Mouse (Mus musculus) kidney, postnatal 0 days (tissue): ENCODE data around the gene Dnah17. TPM values are rescaled to one million over a fixed set of nuclear protein-coding genes. Genes with fewer than 3 reads are reported as not detected.

Experiments used
- ATAC-seq: fragments of 200-750 bp; cut with Nextera tagmentation; replicated peaks from 2 replicates; pipeline ENCODE4 v1.8.0; 2017; ENCODE audit warnings: low read depth, moderate number of reproducible peaks, moderate TSS enrichment, moderate library complexity; ENCODE audit not compliant: low FRiP score
- DNase-seq: peaks from one replicate; pipeline ENCODE4 v3.0.0-alpha.2; 2016; ENCODE audit warnings: low spot score
- H3K27ac ChIP-seq: fragments of 300-500 bp; sonication (generic); 2 replicates; pipeline ENCODE4 v1.5.1; 2014; ENCODE audit warnings: mild to moderate bottlenecking
- H3K27me3 ChIP-seq: fragments of 300-500 bp; sonication (generic); 2 replicates; pipeline ENCODE4 v1.6.1; 2014; ENCODE audit warnings: low read length, mixed read lengths; ENCODE audit not compliant: insufficient read depth
- H3K36me3 ChIP-seq: fragments of 300-500 bp; sonication (generic); 2 replicates; pipeline ENCODE4 v1.6.1; 2014; ENCODE audit warnings: low read length, mixed read lengths; ENCODE audit not compliant: insufficient read depth
- H3K4me1 ChIP-seq: fragments of 300-500 bp; sonication (generic); replicated peaks from 2 replicates; pipeline ENCODE4 v1.6.1; 2014; ENCODE audit warnings: antibody characterized with exemption, low read length, mixed read lengths; ENCODE audit not compliant: insufficient read depth
- H3K4me2 ChIP-seq: fragments of 300-500 bp; sonication (generic); 2 replicates; pipeline ENCODE4 v1.6.1; 2014; ENCODE audit warnings: mild to moderate bottlenecking, low read length, moderate library complexity, mixed read lengths
- H3K4me3 ChIP-seq: fragments of 300-500 bp; sonication (generic); replicated peaks from 2 replicates; pipeline ENCODE4 v1.5.1; 2014; ENCODE audit warnings: low read depth, low read length
- H3K9ac ChIP-seq: fragments of 300-500 bp; sonication (generic); 2 replicates; pipeline ENCODE4 v1.6.1; 2014; ENCODE audit warnings: low read depth, low read length
- H3K9me3 ChIP-seq: fragments of 300-500 bp; sonication (generic); replicated peaks from 2 replicates; pipeline ENCODE4 v1.6.1; 2016; ENCODE audit warnings: low read length, inconsistent platforms, mixed read lengths
- CTCF ChIP-seq: IDR thresholded peaks from 2 replicates; pipeline ENCODE4 v1.5.1; 2016; ENCODE audit warnings: antibody characterized with exemption, low read depth, mild to moderate bottlenecking, moderate library complexity
- WGBS: fragments of 180-500 bp; shearing (Covaris S2); extraction: QIAGEN DNeasy Blood & Tissue Kit; methylation state at CpG from one replicate; pipeline ENCODE4 v1.1.7; 2014; 5-methylcytosine and 5-hydroxymethylcytosine counted together
- polyA plus RNA-seq: library from polyadenylated mRNA; unstranded; fragments of >200 nt; fragmentation: Nextera tagmentation; extraction: Ambion mirVana; gene quantifications from 2 replicates; pipeline ENCODE4 v1.2.1, GENCODE M21; 2015

Gene Dnah17
- polyA plus RNA-seq, 1 experiment from 2014 or later = 0.12 TPM

- H3K9ac ChIP-seq = no peak overlapping the region
- H3K27me3 ChIP-seq = no peaks in the 10 kb centered on the region
- H3K4me1 ChIP-seq = 0 out of 2 replicates have a peak, but pooled peaks cover 4% of the 10 kb centered on the region
- H3K9me3 ChIP-seq = no peaks in the 10 kb centered on the region
- H3K4me3 ChIP-seq = no peak overlapping the region
- peak; percentile 62 for DNase-seq
- H3K36me3 ChIP-seq = no peaks in the 10 kb centered on the region
- ATAC-seq = no peak
- no peak for TF ChIP-seq CTCF
- H3K27ac ChIP-seq = no peak overlapping the region
- WGBS = 33% methylated on average over 4 of the region's 4 CpGs
- no peak overlapping the region for H3K4me2 ChIP-seq
These were observed 45.3 kb downstream of the Dnah17 start for GRCm38 (mm10) chr11:118085176-118085575.

DNA sequence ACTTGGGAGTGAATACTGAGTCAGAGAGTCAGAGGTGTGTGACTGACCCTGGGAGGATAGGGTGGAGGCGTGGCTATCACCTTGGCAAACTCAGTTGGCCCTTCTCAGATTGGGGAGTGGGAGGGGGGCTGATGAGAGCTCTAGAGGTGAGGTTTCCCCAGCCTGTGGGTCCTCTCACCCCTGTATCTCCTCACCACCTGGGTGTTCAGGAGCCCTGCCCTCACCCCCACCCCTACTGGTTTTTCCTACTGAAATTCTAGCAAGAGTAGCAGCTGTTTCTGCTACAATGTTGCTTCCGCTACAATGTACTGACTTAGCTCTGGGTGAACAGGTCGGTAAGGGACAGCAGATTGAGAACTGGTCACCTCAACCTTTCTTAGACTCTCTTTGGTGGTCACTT lies 46.2 kb downstream of the Dnah17 start:
- Histone ChIP-seq H3K36me3 (no peaks in the 10 kb centered on the region), H3K9me3 (no peaks in the 10 kb centered on the region), H3K27ac (no peak overlapping the region), H3K4me1 (0 out of 2 replicates have a peak, but pooled peaks cover 4% of the 10 kb centered on the region), H3K9ac (no peak overlapping the region), H3K27me3 (no peaks in the 10 kb centered on the region), H3K4me3 (no peak overlapping the region), H3K4me2 (no peak overlapping the region)
- no peak for DNase-seq
- no peak for TF ChIP-seq CTCF
- no peak for ATAC-seq
- WGBS = 71% methylated on average over 3 of the region's 3 CpGs

DNA sequence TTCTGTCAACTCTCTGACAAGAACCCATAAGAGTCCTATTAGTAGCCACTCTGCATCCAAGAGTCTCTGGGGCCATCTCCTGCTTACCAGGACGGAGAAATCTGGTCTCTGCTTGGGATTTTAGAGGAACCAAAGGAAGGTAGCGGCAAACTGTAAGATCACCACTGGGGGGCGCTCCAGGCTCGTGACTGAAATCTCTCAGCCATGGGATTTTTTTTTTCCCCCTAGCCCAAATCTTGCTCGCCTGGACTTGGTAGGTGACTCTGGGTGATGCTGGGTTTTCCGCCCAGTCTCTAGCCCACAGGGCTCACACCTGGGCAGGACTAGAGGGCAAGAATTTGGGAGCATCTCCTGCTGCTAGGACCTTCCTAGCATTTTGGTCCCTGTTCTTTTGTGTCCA lies 46.6 kb downstream of the Dnah17 start:
- peak; percentile 94 for TF ChIP-seq CTCF
- Histone ChIP-seq H3K9me3 (no peaks in the 10 kb centered on the region), H3K4me3 (no peak overlapping the region), H3K4me2 (no peak overlapping the region), H3K4me1 (0 out of 2 replicates have a peak, but pooled peaks cover 4% of the 10 kb centered on the region), H3K36me3 (no peaks in the 10 kb centered on the region), H3K27me3 (no peaks in the 10 kb centered on the region), H3K9ac (no peak overlapping the region), H3K27ac (no peak overlapping the region)
- DNase-seq (peak; percentile 91), ATAC-seq (no peak)
- WGBS = 11% methylated on average over 6 of the region's 6 CpGs

- TF ChIP-seq CTCF = no peak
- 69% methylated on average over 14 of the region's 14 CpGs for WGBS
- Histone ChIP-seq H3K4me1 (0 out of 2 replicates have a peak, but pooled peaks cover 4% of the 10 kb centered on the region), H3K9me3 (no peaks in the 10 kb centered on the region), H3K4me3 (no peak overlapping the region), H3K36me3 (no peaks in the 10 kb centered on the region), H3K4me2 (no peak overlapping the region), H3K27ac (no peak overlapping the region), H3K27me3 (no peaks in the 10 kb centered on the region), H3K9ac (no peak overlapping the region)
- no peak for DNase-seq
- ATAC-seq = no peak
These were observed 48.1 kb downstream of the Dnah17 start for GRCm38 (mm10) chr11:118082294-118082693.

GRCm38 (mm10) chr11:118079750-118080149 lies 50.7 kb downstream of the Dnah17 start:
- no peak for TF ChIP-seq CTCF
- Histone ChIP-seq H3K4me3 (no peak overlapping the region), H3K27ac (no peak overlapping the region), H3K4me1 (0 out of 2 replicates have a peak, but pooled peaks cover under 1% of the 10 kb centered on the region), H3K4me2 (no peak overlapping the region), H3K27me3 (no peaks in the 10 kb centered on the region), H3K36me3 (no peaks in the 10 kb centered on the region), H3K9ac (no peak overlapping the region), H3K9me3 (no peaks in the 10 kb centered on the region)
- no peak for DNase-seq
- ATAC-seq = 0 out of 2 replicates have a peak, but pooled peaks have one; percentile 26
- WGBS = 44% methylated on average over 14 of the region's 14 CpGs

- WGBS = 65% methylated on average over 6 of the region's 6 CpGs
- H3K9ac ChIP-seq = no peak overlapping the region
- no peak overlapping the region for H3K27ac ChIP-seq
- no peaks in the 10 kb centered on the region for H3K4me1 ChIP-seq
- H3K36me3 ChIP-seq = no peaks in the 10 kb centered on the region
- DNase-seq (peak; percentile 54), ATAC-seq (no peak)
- no peaks in the 10 kb centered on the region for H3K9me3 ChIP-seq
- no peaks in the 10 kb centered on the region for H3K27me3 ChIP-seq
- H3K4me2 ChIP-seq = no peak overlapping the region
- peak; percentile 40; the same call in 1 of the 2 replicates for TF ChIP-seq CTCF
- H3K4me3 ChIP-seq = no peak overlapping the region
These were observed 53.5 kb downstream of the Dnah17 start for GRCm38 (mm10) chr11:118076929-118077328.

DNA sequence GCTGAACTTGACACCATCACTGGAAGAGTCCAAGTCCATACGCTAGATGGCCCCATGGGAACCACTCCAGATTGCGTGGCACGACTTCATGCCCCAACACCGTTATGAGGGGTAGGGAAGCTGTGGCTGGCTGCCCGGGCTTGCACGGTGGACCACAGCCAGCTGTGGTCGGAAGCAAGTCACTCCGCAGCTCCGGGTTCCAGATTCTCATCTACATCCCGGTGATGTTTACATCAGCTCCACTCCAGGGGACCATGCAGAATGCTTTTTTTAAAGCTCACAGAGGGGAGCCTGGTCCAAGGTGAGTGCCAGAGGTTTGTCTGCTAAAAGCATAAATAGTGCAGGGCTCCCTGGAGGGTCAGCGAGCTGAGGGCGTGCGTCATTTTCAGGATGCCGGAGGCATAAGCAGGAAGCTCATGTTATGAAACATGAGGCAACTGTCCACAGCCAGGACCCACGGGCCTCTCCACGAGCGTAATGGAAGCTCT lies 55.4 kb downstream of the Dnah17 start:
- ATAC-seq = no peak
- H3K36me3 ChIP-seq = no peaks in the 10 kb centered on the region
- H3K27ac ChIP-seq = no peak overlapping the region
- 51% methylated on average over 17 of the region's 17 CpGs for WGBS
- no peaks in the 10 kb centered on the region for H3K27me3 ChIP-seq
- H3K9ac ChIP-seq = no peak overlapping the region
- H3K4me2 ChIP-seq = no peak overlapping the region
- no peak overlapping the region for H3K4me3 ChIP-seq
- DNase-seq = no peak
- no peak for TF ChIP-seq CTCF
- no peaks in the 10 kb centered on the region for H3K9me3 ChIP-seq
- no peaks in the 10 kb centered on the region for H3K4me1 ChIP-seq
